Mouse (Mus musculus) embryo, embryonic 10 days (tissue): ENCODE results near the gene Dcst2.
A peak's percentile ranks its signal among the peaks of the same experiment; 100 is the strongest.

Experiments
- DNase-seq: peaks from one replicate; pipeline ENCODE4 v3.0.0-alpha.2; 2015; ENCODE audit warnings: low spot score

Dcst2 gene

DNA sequence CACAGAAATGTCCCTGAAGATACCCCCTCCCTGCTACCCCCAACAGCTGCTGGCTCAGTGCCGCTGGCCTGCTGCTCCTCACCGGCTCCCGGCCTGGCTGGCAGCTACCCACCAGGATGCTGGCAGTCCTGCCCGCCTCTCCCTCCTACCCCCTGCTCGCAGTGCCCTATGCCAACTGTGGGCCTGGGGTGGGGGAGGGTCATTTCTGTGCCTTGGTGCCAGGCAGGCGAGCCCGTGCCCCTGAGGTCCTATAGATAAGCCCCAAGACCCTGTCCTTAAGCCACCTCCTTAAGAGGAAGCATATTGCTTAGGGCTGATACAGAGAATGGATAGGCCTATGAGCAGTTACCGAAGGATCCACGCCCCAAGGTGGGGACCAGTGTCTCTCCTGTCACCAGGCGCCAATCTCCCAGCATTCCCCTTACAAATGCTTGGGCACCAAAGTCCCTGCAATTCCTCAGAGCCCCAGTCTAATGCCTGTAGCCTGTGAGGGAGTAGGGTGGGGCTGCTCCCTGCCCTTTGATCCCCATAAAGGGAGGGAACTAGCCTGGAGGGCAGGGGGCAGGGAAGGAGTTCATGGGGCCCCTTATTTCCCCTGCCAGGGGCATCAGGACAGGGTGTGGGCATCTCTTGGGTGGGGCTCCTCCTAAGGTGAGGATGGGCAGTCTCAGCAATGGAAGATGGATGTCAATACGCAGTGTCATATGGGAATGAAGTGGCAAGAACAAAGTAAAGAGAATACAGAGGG, 26.5 kb downstream of the Dcst2 start:
- DNase-seq = no peak

DNA sequence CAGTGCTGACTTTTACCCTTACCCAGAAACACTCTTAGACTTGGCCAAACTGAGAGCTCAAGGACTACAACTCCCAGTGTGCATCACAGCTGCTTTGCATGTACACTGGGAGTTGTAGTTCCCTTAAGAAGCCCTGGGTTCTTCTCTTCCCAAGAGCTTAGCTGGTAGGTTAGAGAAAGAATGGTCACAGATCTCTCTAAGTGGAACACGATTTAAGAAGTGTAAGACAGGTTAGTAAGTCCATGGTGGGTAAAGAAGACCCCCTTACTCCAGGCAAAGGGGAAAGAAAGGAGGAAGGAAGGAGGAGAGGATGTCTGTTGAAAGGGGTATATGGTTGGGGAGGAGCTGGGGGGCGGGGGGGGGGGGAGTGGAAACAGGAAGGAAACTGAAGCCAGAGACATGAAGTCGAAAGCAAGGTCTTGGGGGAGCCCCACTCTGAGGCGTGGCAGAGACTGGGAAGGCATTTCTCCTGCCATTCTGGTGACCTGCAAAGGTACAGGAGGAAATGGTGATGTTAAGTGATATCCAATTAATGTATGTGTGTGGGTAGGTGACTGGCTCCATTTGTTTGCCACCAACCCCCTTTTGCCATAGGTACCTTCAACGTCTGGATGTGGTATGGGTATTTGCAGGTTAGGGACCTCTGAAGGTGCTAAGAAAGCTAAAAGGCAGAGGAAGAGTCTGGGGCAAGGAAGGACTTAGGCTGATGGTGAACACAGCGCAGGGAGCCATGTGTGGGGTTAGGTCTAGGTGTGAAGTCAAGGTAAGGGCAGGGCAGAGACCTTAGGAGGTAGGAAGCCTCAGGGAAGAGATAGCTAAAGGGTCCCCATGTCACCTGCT, 27.3 kb downstream of the Dcst2 start:
- DNase-seq = peak; percentile 73

DNA sequence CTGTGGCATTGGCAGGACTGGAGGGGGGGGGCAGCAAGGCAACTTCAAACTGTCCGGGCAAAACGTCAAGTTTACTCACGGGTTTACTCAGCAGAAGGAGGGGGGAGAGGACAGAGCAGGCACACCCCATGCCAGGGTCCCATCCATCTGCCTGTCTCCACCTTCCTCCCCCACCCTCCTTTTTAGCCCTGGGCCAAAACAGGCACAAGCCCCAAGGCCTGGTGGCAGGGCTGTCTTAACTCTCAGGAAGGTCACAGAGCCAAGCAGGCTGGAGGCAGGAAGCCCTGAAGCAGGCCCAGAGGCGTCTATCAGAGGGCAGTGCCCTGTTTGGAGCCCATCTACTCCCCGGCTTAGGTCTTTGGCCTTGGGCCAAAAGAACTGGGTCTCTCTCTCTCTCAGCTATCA, 28.3 kb downstream of the Dcst2 start:
- no peak for DNase-seq

DNA sequence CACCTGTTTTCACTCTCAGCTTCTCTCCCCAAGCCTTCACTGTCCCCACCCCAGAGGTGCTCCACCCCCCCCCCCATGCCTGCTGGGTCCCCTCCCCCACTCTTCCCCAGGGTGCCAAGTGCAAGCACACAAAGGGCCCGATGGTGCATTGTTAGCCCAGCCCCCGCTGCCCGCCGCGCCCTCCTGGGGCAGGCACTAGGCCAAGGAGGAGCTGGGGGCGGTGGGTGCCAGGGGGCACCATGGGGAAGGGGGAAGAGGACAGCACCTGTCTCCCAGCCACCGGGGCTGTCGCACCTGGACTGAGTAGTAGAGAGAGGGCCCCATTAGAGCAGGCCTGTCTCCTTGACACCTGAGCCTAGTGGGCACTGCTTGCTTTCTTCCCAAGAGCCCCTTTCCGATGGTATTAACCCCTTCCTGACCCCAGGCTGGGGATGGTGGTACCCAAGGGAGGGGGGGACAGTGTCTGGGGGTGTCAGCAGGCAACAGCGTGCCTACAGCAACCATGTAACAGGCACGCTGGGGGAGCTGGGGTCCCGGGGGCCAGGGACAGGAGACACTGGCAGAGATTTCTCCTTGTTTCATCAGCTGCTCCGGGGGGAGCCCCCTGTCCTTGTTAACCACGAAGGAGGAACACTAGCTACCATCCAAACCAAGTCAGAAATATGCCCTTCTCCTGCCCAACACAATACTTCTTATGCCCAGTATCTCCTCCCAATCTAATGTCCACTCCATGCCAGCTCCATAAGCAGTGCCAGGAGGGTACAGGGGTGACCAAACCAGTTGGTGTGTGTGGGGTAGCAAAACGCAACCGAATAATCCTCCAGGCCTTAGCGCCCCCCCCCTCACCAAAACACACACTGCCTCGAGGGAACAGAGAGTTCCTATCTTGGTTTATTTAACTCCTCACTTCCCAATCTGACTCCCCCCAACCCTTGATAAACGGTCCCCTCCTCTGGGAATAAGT, 29.2 kb downstream of the Dcst2 start:
- DNase-seq = no peak

- peak; percentile 73 for DNase-seq
Measured at GRCm38 (mm10) chr3:89391663-89392511, 30.1 kb downstream of the Dcst2 start.

DNA sequence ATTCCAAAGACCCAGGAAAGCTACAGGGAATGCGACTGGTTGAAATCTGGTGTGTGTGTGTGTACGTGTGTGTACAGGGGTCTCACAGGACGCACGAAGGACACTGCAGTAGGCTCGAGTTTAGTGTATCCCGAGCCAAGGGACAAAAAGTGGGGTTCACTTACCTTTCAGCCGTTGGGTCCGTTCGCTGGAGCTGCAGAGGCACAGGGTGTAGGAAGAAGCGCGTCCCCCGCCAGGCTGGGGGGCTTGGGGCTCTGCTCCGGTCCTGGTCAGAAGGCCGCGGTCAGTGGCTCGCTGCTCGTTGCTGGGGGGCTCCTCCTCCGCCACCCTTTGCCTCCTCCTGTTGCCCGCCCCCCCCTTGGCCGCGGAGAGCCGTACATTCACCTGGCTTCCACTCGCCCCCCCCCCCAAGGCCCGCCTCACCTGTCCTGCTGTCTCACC, 31.1 kb downstream of the Dcst2 start:
- DNase-seq = peak; percentile 37

DNA sequence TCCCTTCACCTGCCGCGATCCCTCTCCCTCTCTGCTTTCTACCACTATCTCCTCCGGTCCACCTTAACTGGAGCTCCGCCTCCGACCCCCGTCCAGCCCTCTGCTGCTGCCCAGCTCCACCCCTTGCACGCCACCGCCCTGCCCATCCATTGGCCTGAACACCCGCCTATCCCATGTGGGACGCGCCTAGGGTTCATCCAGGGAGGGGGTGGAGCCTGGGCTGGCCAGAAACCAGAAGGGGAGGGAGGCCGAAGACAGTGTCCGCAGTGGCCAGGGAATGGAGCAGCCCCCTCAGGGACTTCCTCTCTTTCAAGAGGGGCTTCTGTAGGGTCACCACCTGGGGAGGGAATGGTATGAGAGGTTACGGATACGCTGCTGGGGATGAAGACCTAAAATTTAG, 31.8 kb downstream of the Dcst2 start:
- peak; percentile 98 for DNase-seq

- peak; percentile 68 for DNase-seq
Measured at GRCm38 (mm10) chr3:89394006-89394893, 32.5 kb downstream of the Dcst2 start, which contains the start of gene Zbtb7b. Zbtb7b (minus strand) TSS chr3:89394776.

- DNase-seq = peak; percentile 89
Measured at GRCm38 (mm10) chr3:89394894-89395256, 33.1 kb downstream of the Dcst2 start.

GRCm38 (mm10) chr3:89395419-89395805, 33.6 kb downstream of the Dcst2 start:
- DNase-seq = no peak

- DNase-seq = peak; percentile 92
Measured at GRCm38 (mm10) chr3:89395806-89396653, 34.3 kb downstream of the Dcst2 start.

- DNase-seq = no peak
Measured at GRCm38 (mm10) chr3:89396654-89397005, 34.9 kb downstream of the Dcst2 start.

DNA sequence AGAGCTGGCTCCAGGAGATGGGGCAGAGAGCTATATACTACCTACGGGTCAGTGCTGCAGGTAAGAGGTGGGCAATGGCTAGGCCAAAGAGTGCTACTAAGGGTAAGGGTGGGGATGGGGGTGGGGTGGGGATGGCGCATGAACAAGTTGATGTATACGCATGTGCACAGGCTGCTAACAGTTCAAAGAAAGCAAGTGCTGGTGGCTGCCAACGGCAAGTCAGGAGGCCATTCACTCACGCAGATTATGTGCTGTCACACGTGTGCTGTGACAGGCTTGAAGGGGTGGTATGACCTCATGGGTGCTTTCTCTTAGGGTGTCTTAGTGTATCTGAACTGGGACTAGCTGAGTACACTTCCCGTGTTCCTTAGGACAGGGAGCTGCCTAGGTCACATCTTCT, 39.6 kb downstream of the Dcst2 start:
- DNase-seq = no peak

- DNase-seq = no peak
Measured at GRCm38 (mm10) chr3:89402693-89403092, 40.9 kb downstream of the Dcst2 start, which contains the start of gene Lenep. Lenep (minus strand) TSS chr3:89402793.

DNA sequence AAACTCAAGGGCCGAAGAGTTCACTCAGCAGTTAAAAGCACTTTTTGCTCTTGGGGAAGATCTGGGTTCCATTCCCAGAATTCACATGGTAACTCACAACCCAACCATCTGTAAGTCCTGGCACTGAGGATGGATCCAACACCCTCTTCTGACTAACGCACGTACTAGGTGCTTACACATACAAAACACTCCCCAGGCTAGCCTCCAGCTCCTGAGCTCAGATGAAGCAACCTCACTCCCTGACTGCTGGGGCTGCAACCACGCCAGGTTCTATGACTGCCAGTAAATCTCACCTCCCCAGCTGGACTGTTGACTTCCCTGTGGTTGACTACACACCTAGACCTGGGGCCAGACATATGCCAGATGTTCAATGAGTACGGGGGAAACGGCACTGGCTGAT, 45.1 kb downstream of the Dcst2 start:
- DNase-seq = no peak

DNA sequence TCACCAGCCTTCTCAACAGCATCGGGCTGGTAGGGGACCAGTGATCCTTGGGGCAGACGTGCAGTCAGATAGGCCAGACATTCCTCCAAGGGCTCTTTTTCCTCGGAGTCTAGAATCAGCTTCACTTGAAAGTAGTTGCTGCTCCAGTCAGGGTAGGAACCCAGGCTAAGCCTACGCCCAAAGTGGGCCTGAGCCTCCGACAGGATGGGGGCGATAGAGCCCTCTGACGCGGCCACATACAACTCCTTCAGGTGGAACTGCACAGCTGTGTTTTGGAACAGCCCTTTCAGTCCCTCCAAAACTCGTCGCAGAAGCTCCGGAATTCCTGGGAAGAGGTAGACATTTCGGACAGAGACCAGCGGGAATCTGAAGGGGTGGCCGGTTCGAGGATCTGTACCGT, 46.7 kb downstream of the Dcst2 start:
- no peak for DNase-seq

DNA sequence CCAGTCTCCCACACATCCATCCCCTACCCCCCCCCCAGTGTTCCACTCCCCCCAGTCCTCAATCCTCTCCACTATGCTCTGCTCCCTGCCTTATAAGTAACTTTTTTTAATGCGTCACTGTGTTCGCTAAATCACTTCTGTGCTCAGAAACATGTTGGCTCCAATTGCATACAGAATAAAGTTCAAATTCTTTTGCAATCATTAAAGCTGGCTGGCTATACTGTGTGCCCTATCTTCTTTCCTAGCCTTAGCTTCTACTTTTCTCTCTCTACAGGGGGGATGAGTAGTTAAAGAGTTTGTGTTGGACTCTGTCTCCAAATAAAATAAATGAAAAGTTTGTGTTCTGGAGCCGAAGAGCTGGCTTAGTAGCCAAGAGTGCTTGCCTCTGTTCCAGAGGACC, 47.9 kb downstream of the Dcst2 start:
- no peak for DNase-seq

DNA sequence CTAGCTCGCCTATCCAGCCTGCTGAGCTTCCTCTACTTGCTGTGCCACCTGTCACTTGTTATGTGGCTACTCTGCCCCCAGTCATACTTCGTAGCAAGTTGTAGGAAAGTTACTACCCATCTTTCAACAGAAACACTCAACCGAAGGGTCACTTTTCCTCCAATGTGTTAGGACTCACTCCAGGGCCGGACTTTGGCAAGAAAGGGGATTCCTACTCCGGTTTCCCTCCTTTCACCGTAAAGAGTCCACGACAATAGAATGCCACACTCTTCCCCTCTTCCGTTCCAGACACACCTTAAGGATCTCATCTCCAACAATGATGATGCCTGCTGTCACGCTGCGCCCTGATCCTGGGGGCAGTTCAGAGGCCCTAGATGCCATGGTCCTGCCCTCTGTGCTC, 49.1 kb downstream of the Dcst2 start:
- no peak for DNase-seq
